Comparison of ENCODE assay signal across 8 mouse cellular contexts in genomic region chr9:66919981-66920380, GRCm38 (mm10). TPM values are rescaled to one million over a fixed set of nuclear protein-coding genes. Genes with fewer than 3 reads are reported as not detected.
A peak's percentile ranks its signal among the peaks of the same experiment; 100 is the strongest.
DNase-seq lines count a peak whose midpoint lies in the region; ATAC-seq and TF ChIP-seq lines count a peak whose summit lies in the region.

No protein-coding gene starts in this region.

- TF ChIP-seq CTCF in liver, postnatal 0 days (IDR thresholded peaks at IDR 0.05; ENCODE audit: low read depth), result no peak

- no peaks in the 10 kb centered on the region for H3K27me3 ChIP-seq in neural tube, embryonic 11.5 days (ENCODE audit: control insufficient read depth, insufficient read depth, low read length)
- peaks cover 4% of the 10 kb centered on the region; the same call in 1 of the 2 replicates for H3K27me3 ChIP-seq in hindbrain, embryonic 10.5 days (ENCODE audit: insufficient read depth, poor library complexity, severe bottlenecking)
- no peaks in the 10 kb centered on the region for H3K27me3 ChIP-seq in liver, postnatal 0 days (ENCODE audit: insufficient read depth, low read length)

- H3K4me1 ChIP-seq in neural tube, embryonic 11.5 days (ENCODE audit: control insufficient read depth, insufficient read depth, low read length), result peaks cover 8% of the 10 kb centered on the region; the same call in 1 of the 2 replicates
- peaks cover 38% of the 10 kb centered on the region for H3K4me1 ChIP-seq in hindbrain, embryonic 10.5 days (replicated peaks)
- H3K4me1 ChIP-seq in liver, postnatal 0 days (ENCODE audit: insufficient read depth), result peaks cover 30% of the 10 kb centered on the region

- peak overlapping the region; percentile 82 for H3K4me3 ChIP-seq in neural tube, embryonic 11.5 days (ENCODE audit: low read depth, low read length)
- peak overlapping the region; percentile 89 for H3K4me3 ChIP-seq in hindbrain, embryonic 10.5 days
- peak overlapping the region; percentile 97 for H3K4me3 ChIP-seq in liver, postnatal 0 days (ENCODE audit: low read depth, low read length)

- H3K27ac ChIP-seq in neural tube, embryonic 11.5 days (ENCODE audit: low read depth, low read length), result no peak overlapping the region; the same call in 1 of the 2 replicates
- peak overlapping the region; percentile 96 for H3K27ac ChIP-seq in hindbrain, embryonic 10.5 days
- H3K27ac ChIP-seq in liver, postnatal 0 days (ENCODE audit: low read depth), result no peak overlapping the region

- peak overlapping the region; percentile 80 for H3K4me2 ChIP-seq in neural tube, embryonic 11.5 days (ENCODE audit: low read depth)
- H3K4me2 ChIP-seq in liver, postnatal 0 days (ENCODE audit: low read depth, low read length), result peak overlapping the region; percentile 97

- ATAC-seq in neural tube, embryonic 11.5 days (ENCODE audit: insufficient read depth, low FRiP score, low TSS enrichment), result 0 out of 2 replicates have a peak, but pooled peaks have one; percentile 36
- ATAC-seq in liver, postnatal 0 days, result no peak

- H3K9me3 ChIP-seq in neural tube, embryonic 11.5 days (ENCODE audit: control insufficient read depth, low read length), result no peaks in the 10 kb centered on the region
- no peaks in the 10 kb centered on the region for H3K9me3 ChIP-seq in hindbrain, embryonic 10.5 days
- H3K9me3 ChIP-seq in liver, postnatal 0 days (ENCODE audit: low read length), result no peaks in the 10 kb centered on the region

- WGBS in neural tube, embryonic 11.5 days, result 0% methylated on average over 14 of the region's 14 CpGs
- 0% methylated on average over 14 of the region's 14 CpGs for WGBS in hindbrain, embryonic 10.5 days
- WGBS in liver, postnatal 0 days (ENCODE audit: insufficient replicate concordance), result 3% methylated on average over 14 of the region's 14 CpGs

- H3K36me3 ChIP-seq in neural tube, embryonic 11.5 days (ENCODE audit: control insufficient read depth, insufficient read depth, low read length), result no peaks in the 10 kb centered on the region
- no peaks in the 10 kb centered on the region for H3K36me3 ChIP-seq in hindbrain, embryonic 10.5 days
- no peaks in the 10 kb centered on the region for H3K36me3 ChIP-seq in liver, postnatal 0 days (replicated peaks; ENCODE audit: insufficient read depth, low read length)

- H3K9ac ChIP-seq in neural tube, embryonic 11.5 days (ENCODE audit: low read length), result peak overlapping the region; percentile 8
- peak overlapping the region; percentile 53 for H3K9ac ChIP-seq in liver, postnatal 0 days (replicated peaks)

- DNase-seq in adrenal gland, postnatal 25 days, result peak; percentile 7
- DNase-seq in adrenal gland, postnatal 14 days, result no peak
- DNase-seq in neural tube, embryonic 11.5 days (ENCODE audit: low spot score), result no peak
- no peak for DNase-seq in neural tube, embryonic 10.5 days (ENCODE audit: extremely low spot score, low spot score)
- DNase-seq in hindbrain, embryonic 10.5 days (ENCODE audit: low spot score), result no peak
- DNase-seq in liver, postnatal 0 days, result no peak
- peak; percentile 32 for DNase-seq in thymus, postnatal 25 days
- no peak for DNase-seq in urinary bladder, postnatal 10 days (ENCODE audit: low spot score)

- no peak for TF ChIP-seq EP300 in liver, postnatal 0 days (IDR thresholded peaks at IDR 0.05; ENCODE audit: low read depth)

RNA-seq across cellular contexts. Expression of gene Rab8b, which starts 0.5 kb away (rescaled TPM):
- 14.5 and 17.2 TPM in 2 replicates for total RNA-seq in adrenal gland, postnatal 25 days (2021)
- total RNA-seq in adrenal gland, postnatal 14 days (2021), result 19.1 and 23.1 TPM in 2 replicates
- polyA plus RNA-seq in neural tube, embryonic 11.5 days (2014; fragmentation: Nextera tagmentation; extraction: Ambion mirVana), result 24.5 and 26.9 TPM in 2 replicates
- 24.3 and 27.3 TPM in 2 replicates for polyA plus RNA-seq in hindbrain, embryonic 10.5 days (2016; fragmentation: Nextera tagmentation; extraction: Ambion mirVana)
- 9.1 and 10.7 TPM in 2 replicates for polyA plus RNA-seq in liver, postnatal 0 days (2015; fragmentation: Nextera tagmentation; extraction: Ambion mirVana)

RNA-seq across cellular contexts. Expression of gene Rps27l, which starts 25.9 kb away (rescaled TPM):
- total RNA-seq in adrenal gland, postnatal 25 days (2021), result 254 and 278 TPM in 2 replicates
- 291 and 304 TPM in 2 replicates for total RNA-seq in adrenal gland, postnatal 14 days (2021)
- 583 and 637 TPM in 2 replicates for polyA plus RNA-seq in neural tube, embryonic 11.5 days (2014; fragmentation: Nextera tagmentation; extraction: Ambion mirVana)
- polyA plus RNA-seq in hindbrain, embryonic 10.5 days (2016; fragmentation: Nextera tagmentation; extraction: Ambion mirVana), result 708 and 733 TPM in 2 replicates
- polyA plus RNA-seq in liver, postnatal 0 days (2015; fragmentation: Nextera tagmentation; extraction: Ambion mirVana), result 587 and 618 TPM in 2 replicates

RNA-seq across cellular contexts. Expression of gene Lactb, which starts 55.3 kb away (rescaled TPM):
- total RNA-seq in adrenal gland, postnatal 25 days (2021), result 16.6 and 18.5 TPM in 2 replicates
- 19.1 and 20.8 TPM in 2 replicates for total RNA-seq in adrenal gland, postnatal 14 days (2021)
- polyA plus RNA-seq in neural tube, embryonic 11.5 days (2014; fragmentation: Nextera tagmentation; extraction: Ambion mirVana), result 11.7 and 11.9 TPM in 2 replicates
- 8.6 and 9.4 TPM in 2 replicates for polyA plus RNA-seq in hindbrain, embryonic 10.5 days (2016; fragmentation: Nextera tagmentation; extraction: Ambion mirVana)
- 13.3 and 15.2 TPM in 2 replicates for polyA plus RNA-seq in liver, postnatal 0 days (2015; fragmentation: Nextera tagmentation; extraction: Ambion mirVana)

Comparison
In these comparisons a context has a peak if more than half of its experiments do, and no peak if none do; other contexts are left out.
1. DNase-seq: peak in adrenal gland, postnatal 25 days (single experiment) and thymus, postnatal 25 days (single experiment); none in adrenal gland, postnatal 14 days (single experiment), neural tube, embryonic 11.5 days (single experiment), neural tube, embryonic 10.5 days (single experiment), hindbrain, embryonic 10.5 days (single experiment), liver, postnatal 0 days (single experiment) and urinary bladder, postnatal 10 days (single experiment).
2. Peak in every context shown above with its lines, with median percentiles within 50 percentile points of each other: H3K4me3 ChIP-seq.